Mouse (Mus musculus): ENCODE data around the gene Zfand3.

Zfand3 gene

DNA sequence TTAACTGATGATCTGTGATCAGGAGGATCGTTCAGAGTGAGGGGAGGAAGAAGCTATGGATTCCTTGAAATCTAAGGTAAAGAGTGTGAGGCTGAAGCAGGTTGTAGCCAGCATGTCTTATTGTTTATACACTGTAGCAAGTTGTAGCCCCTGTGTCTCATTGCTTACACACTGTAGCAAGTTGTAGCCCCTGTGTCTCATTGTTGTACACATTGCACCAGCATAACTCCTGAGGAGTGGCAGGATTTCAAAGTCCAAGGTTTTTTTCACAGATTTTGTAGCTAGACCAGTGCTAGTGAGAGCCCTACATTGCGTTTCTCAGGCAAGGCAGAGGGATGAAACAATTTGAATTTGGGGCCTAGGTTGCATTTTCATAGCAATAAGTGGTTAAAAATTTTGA, 95.1 kb downstream of the Zfand3 start:
- in situ Hi-C loops (cut with MboI; ENCODE audit: low sequenced_read_pairs), result no loop called here

DNA sequence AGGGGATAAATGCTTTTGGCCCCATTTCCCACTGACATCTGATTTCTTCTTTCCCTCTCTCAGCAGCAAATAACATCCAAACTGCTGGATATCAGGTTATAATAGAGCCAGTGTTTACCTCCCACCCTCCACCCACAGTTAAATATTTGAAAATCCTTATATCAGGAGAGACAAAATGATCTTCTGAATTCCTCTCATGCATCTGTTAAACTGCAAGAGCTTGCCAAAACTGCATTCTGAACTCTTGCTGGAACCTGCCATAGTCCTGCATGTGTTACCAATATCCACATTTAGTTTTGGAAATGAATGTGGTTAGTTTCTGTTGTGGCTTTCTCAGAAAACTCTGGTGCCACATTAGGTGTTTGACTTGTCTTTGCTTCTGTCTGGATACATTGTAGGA, 97.3 kb downstream of the Zfand3 start:
- in situ Hi-C loops (cut with MboI; ENCODE audit: low sequenced_read_pairs), result no loop called here

- in situ Hi-C loops (cut with MboI; ENCODE audit: low sequenced_read_pairs), result no loop called here
Observed at GRCm38 (mm10) chr17:30103005-30103404, 98.5 kb downstream of the Zfand3 start.

DNA sequence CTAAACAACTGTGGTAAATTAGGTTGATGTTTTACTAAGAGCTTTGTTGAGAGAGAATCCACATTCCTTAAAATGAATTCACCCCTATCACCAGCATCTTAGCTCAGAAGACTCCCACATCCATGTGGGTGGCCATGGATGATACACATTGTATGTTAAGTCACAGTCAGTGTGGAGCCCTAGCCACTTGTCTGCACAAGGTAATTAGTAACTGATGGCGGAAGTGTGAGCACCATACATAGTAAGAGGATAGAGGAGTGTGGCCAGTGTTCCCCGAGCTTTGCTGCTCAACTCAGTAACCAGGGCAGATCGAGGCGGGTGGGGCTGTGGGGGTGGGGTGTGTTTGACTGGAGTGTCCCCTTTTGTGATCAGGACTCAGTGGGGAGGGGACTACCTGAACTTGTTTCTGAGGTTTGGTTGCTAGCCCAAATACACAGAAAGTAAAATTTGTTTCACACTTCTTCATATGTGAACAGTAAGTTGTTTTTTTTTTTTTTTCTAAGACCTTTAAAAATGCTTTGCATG, 99.2 kb downstream of the Zfand3 start:
- in situ Hi-C loops (cut with MboI; ENCODE audit: low sequenced_read_pairs), result no loop called here

DNA sequence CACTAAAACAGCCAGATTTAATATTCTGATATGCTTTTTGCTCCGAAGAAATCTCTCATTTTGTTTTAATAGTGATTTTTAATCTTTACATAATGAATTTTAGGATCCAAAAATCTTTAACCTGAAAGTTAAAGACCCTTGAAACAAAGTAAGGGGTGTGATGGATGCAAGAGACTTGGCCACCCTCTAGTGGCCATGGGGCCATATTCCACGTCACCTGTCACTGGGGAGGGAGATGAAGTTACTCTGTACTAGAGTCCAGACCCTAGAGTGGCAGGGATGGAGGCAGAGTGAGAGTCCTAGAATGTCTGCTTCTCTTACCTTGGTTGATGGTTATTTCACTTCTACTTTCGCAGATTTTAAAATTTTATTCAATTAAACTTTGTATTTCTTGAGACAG, 100.8 kb downstream of the Zfand3 start:
- in situ Hi-C loops (cut with MboI; ENCODE audit: low sequenced_read_pairs), result no loop called here

DNA sequence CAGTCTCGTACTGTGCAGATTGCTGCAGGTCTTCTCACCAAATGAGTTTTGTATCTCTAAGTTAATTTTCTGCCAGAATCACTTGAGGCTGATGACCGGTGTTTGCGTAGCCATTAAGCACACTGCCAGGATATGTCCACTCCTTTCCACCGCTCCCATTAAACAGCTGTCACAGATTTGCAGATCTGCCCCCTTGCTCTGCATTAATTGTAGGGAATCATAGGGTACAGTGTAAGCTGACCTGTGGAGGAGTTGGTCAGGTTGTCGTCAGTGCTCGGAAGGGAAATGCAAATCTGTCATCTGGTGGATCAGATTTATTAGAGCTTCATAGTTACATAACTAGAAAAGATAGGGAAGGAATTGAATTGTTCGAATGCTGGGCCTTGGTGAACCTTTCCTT, 106.1 kb downstream of the Zfand3 start:
- in situ Hi-C loops (cut with MboI; ENCODE audit: low sequenced_read_pairs), result no loop called here

DNA sequence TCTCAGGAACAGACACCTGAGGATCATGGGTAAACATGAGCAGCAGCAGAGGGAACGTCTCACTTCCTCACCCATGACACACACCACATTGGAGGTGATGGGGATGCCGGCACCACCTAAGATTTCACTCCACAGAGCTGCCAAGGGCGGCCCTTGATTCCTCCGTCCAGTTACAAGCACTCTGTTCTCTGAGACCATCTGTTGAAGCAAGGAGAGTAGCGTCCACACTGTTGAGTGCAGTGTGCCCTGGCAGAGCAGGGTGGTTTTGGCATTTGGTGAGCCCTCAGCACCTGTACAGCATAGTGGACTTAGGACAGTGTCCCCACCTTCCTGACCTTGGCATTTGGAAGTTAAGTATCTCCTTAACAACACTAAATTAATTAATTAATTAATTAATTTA, 107.0 kb downstream of the Zfand3 start:
- in situ Hi-C loops (cut with MboI; ENCODE audit: low sequenced_read_pairs), result no loop called here

DNA sequence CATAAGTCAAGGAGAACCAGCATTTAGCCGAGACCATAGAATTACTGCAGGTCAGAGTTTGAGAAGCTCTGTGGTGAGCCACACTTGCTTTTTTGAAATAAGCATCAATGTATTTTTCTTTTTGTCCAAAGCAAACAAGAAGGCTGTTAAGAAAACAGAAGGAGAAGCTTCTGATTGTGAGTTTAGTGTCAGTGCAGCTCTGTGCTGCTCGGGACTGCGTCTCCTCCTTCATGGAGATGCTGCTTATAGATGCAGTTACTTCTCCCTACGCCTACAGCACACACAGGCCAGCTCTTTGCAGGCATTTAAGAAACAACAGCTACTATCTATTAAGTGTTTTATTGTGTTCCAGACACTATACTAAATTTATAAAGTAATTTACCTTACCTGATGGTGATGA, 107.5 kb downstream of the Zfand3 start:
- in situ Hi-C loops (cut with MboI; ENCODE audit: low sequenced_read_pairs), result no loop called here

GRCm38 (mm10) chr17:30112555-30113305, 108.2 kb downstream of the Zfand3 start:
- in situ Hi-C loops (cut with MboI; ENCODE audit: low sequenced_read_pairs), result no loop called here

- in situ Hi-C loops (cut with MboI; ENCODE audit: low sequenced_read_pairs), result no loop called here
Observed at GRCm38 (mm10) chr17:30114761-30115160, 110.2 kb downstream of the Zfand3 start.

DNA sequence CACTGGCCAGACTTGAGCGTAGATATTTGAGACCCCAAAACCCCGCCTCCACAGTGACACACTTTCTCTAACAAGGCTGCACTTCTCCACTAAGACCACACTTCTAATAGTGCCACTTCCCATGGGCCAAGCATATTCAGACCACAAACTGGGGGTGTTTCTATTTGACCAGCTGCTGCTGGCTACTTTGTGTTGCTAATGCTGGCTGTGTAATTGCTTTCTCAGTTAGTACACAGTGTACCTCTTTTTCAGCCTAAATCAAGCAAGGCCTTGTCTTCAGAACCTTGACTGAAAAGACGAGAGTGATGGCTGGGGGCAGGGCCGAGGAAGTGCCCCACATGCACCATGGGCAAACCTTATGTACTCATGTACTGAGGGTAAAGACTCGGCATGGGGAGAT, 111.7 kb downstream of the Zfand3 start:
- in situ Hi-C loops (cut with MboI; ENCODE audit: low sequenced_read_pairs), result no loop called here

DNA sequence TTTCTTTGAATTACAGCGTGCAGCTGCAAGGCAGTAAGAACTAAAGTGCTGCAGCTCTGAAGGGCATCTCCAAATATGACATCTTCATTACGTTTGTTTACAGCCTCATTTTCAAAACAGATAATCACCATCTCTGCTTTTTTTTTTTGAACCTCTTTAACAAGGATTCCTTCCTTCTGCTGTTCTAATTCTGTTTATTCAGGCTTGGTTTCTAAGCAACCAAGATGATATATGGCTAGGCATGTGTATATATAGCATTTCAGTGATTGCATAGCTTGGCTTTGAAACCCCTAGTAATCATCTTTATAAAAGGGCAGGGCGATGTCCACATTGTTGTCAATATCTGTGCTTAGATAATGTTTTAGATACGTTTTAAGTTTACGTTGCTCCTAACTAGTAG, 113.5 kb downstream of the Zfand3 start:
- in situ Hi-C loops (cut with MboI; ENCODE audit: low sequenced_read_pairs), result no loop called here

DNA sequence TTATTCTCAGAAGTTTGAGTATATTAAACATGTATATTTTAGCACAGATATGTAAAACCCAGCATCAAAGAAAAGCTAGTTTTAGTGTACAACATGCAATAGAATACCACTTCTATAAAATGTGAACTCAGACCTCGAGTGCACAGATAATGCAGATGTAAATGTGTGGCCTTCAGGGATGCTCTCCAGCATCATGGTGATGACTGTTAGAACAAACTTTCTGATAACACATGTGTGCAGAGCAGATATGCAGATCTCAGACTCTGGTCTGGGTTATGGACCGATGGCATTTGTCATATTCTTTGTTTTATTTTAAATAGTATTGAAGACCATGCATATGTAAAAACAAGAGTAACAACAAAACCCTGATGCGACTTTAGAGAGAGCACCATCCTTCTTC, 117.7 kb downstream of the Zfand3 start:
- in situ Hi-C loops (cut with MboI; ENCODE audit: low sequenced_read_pairs), result no loop called here

GRCm38 (mm10) chr17:30128456-30128855, 123.9 kb downstream of the Zfand3 start:
- in situ Hi-C loops (cut with MboI; ENCODE audit: low sequenced_read_pairs), result no loop called here

DNA sequence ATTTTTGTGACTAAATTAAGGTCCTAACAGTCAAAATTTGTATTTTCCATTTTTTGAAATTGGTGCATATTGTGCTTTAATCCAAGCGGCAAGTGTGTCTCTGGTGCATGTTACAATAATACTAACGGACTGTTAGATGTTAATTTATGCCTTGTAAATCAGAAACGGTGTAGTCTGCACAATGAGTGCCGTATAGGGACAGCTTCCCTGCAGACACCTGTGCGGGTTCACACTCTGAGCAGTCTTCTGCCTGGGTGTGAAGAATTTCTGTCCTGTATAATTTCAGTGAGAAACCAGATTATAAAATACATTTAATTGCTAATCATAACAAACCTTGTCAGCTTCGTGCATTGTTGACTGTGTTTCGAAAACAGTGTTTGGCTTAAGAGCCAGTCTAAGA, 124.7 kb downstream of the Zfand3 start:
- in situ Hi-C loops (cut with MboI; ENCODE audit: low sequenced_read_pairs), result no loop called here

DNA sequence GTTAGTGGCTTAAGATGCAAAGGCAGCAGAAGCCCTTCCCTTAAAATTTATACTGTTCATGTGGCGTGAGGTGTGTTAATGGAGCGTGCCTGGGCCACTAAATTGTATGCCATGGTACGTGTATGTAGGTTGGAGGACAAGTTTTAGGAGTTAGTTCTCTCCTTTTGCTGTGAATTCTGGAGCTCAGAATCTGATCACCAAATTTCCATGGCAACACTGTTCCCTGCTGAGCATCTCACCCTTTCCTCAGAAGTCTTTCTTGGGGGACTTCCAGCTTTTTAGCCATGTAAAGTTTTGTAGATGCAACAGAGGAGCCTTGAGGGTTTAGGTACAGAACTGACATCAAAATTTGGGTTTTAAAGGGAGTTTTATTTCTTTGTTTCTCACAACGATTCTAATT, 125.8 kb downstream of the Zfand3 start:
- in situ Hi-C loops (cut with MboI; ENCODE audit: low sequenced_read_pairs), result no loop called here

DNA sequence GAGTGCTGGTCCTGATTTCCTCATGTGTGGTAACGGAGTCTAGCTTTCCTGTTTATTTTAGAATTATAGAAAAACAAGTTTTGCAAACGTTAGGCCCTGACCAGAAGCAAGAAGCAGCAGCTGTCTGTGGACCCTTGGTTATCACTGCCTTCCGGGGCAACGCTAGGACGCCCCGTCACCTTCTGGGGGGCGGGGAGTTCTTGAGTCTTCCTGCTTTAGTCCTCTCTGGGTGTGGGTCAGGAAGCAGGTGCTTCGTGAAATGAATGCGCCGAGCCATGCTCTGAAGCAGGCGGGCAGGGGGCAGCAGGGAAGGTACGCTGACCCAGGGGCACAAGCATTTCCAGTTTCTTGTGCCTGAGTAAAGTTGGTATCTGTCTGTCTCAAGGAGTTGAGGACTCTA, 129.1 kb downstream of the Zfand3 start:
- in situ Hi-C loops (cut with MboI; ENCODE audit: low sequenced_read_pairs), result no loop called here

GRCm38 (mm10) chr17:30134955-30135735, 130.6 kb downstream of the Zfand3 start:
- in situ Hi-C loops (cut with MboI; ENCODE audit: low sequenced_read_pairs), result no loop called here

- in situ Hi-C loops (cut with MboI; ENCODE audit: low sequenced_read_pairs), result no loop called here
Observed at GRCm38 (mm10) chr17:30135890-30136289, 131.4 kb downstream of the Zfand3 start.

- in situ Hi-C loops (cut with MboI; ENCODE audit: low sequenced_read_pairs), result no loop called here
Observed at GRCm38 (mm10) chr17:30136684-30137083, 132.2 kb downstream of the Zfand3 start.

DNA sequence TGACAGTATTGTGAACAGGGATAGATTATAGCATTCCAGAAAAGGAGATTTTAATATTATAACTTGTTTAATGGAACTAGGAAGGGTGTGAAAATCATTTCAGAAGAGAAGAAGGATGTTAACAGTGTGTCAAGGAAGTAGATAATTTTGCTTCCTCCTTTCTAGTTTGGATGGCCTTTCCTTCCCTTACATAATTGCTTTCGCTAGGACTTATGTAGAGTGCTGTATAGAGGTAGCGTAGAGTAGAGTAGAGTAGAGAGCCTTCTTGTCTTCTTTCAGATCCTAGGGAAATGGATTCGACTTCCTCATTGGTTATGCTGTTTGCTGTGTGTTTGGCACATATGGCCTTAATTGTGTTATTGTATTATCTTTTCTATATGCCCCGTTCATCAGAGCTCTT, 132.6 kb downstream of the Zfand3 start:
- in situ Hi-C loops (cut with MboI; ENCODE audit: low sequenced_read_pairs), result no loop called here

GRCm38 (mm10) chr17:30144114-30144513, 139.6 kb downstream of the Zfand3 start:
- in situ Hi-C loops (cut with MboI; ENCODE audit: low sequenced_read_pairs), result no loop called here

All from CH12F3 (cell line).